Mouse (Mus musculus) hindbrain, embryonic 16.5 days (tissue): ENCODE results near the gene Hip1. TPM values are rescaled to one million over a fixed set of nuclear protein-coding genes. Genes with fewer than 3 reads are reported as not detected.

Experiments
- ATAC-seq: fragments of 200-750 bp; cut with Nextera tagmentation; 2 replicates; pipeline ENCODE4 v1.8.0; 2017; ENCODE audit warnings: moderate TSS enrichment, moderate library complexity
- H3K27ac ChIP-seq: fragments of 300-500 bp; sonication (generic); 2 replicates; pipeline ENCODE4 v1.5.1; 2014; ENCODE audit warnings: low read depth, mild to moderate bottlenecking, control low read depth, low read length, moderate library complexity
- H3K27me3 ChIP-seq: fragments of 300-500 bp; sonication (generic); replicated peaks from 2 replicates; pipeline ENCODE4 v1.6.1; 2014; ENCODE audit warnings: low read length; ENCODE audit not compliant: control insufficient read depth, insufficient read depth
- H3K36me3 ChIP-seq: fragments of 300-500 bp; sonication (generic); 2 replicates; pipeline ENCODE4 v1.6.1; 2014; ENCODE audit warnings: mild to moderate bottlenecking, low read length, moderate library complexity, mixed read lengths; ENCODE audit not compliant: control insufficient read depth, insufficient read depth
- H3K4me1 ChIP-seq: fragments of 300-500 bp; sonication (generic); 2 replicates; pipeline ENCODE4 v1.6.1; 2014; ENCODE audit warnings: low read depth, low read length; ENCODE audit not compliant: control insufficient read depth, insufficient read depth
- H3K4me2 ChIP-seq: fragments of 300-500 bp; sonication (generic); 2 replicates; pipeline ENCODE4 v1.6.1; 2014; ENCODE audit warnings: mild to moderate bottlenecking, low read length, control low read depth, moderate library complexity
- H3K4me3 ChIP-seq: fragments of 300-500 bp; sonication (generic); 2 replicates; pipeline ENCODE4 v1.5.1; 2014; ENCODE audit warnings: mild to moderate bottlenecking, low read length, control low read depth, moderate library complexity
- H3K9ac ChIP-seq: fragments of 300-500 bp; sonication (generic); 2 replicates; pipeline ENCODE4 v1.6.1; 2014; ENCODE audit warnings: low read depth, mild to moderate bottlenecking, control low read depth, low read length, moderate library complexity
- H3K9me3 ChIP-seq: fragments of 300-500 bp; sonication (generic); 2 replicates; pipeline ENCODE4 v1.6.1; 2014; ENCODE audit warnings: mild to moderate bottlenecking, low read length, moderate library complexity; ENCODE audit not compliant: control insufficient read depth
- WGBS: fragments of 180-500 bp; shearing (Covaris S2); extraction: QIAGEN DNeasy Blood & Tissue Kit; methylation state at CpG from one replicate; pipeline ENCODE4 v1.1.7; 2014; 5-methylcytosine and 5-hydroxymethylcytosine counted together
- polyA plus RNA-seq: library from polyadenylated mRNA; unstranded; fragments of >200 nt; fragmentation: Nextera tagmentation; extraction: Ambion mirVana; gene quantifications from 2 replicates; pipeline ENCODE4 v1.2.1, GENCODE M21; 2015

The Hip1 gene
- 35.3 and 44.6 TPM in 2 replicates for polyA plus RNA-seq

DNA sequence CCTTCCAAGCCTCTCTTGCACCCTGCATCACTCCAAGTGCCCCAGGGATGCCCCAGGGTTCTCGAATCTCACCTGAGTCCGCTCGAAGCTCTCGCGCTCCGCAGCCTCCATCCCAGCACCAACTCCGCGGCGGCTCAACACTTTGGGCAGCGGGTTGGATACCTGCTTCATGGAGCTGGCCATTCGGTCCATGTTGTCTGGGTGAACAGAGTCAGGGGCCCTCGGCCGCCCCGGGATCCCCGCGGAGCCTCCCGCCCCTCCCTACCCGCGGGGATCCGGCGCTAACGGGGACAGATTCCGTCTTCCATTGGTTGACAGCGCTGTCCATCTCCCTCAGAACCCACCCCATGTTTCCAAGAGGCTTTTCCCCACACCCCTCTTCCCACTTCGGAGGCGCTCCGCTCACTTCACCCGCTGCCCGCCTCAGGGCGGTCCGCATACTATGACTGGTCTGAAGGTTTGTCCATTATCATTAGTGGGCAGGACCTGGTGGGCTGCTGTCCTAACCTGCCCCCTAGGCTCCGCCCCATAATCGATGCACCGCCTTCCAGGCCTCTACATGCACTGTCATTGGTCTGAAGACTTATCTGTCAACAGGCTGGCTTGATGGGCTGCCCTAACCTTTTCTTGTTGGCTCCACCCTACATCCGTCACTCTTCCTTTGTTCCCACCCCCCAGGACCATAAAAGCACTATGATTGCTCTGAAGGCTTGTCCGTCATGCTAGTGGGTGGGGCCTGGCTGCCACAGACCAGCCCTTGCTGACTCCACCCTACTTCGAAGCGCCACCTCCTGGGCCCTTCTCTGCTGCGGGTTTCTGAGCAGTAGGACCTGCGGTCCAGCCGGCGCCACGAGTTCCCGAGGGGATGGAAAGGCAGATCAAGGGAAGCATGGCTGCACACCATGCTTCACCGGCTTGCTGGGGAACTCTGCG lies at the start of gene Hip1:
Gene Hip1 (minus strand): TSS at position 256 of the 933 bp plus-strand sequence.
- H3K4me3 ChIP-seq: peak within 1 kb of the TSS; percentile 78
- peak; percentile 99 for ATAC-seq
- no peaks in the 10 kb centered on the region for H3K36me3 ChIP-seq
- H3K4me1 ChIP-seq: peaks cover 10% of the 10 kb centered on the region
- peak within 1 kb of the TSS; percentile 84 for H3K9ac ChIP-seq
- no peaks in the 10 kb centered on the region for H3K27me3 ChIP-seq
- no peaks in the 10 kb centered on the region for H3K9me3 ChIP-seq
- H3K27ac ChIP-seq: peak within 1 kb of the TSS; percentile 73
- H3K4me2 ChIP-seq: peak within 1 kb of the TSS; percentile 94
- WGBS: under 1% methylated on average over 45 of the region's 46 CpGs

DNA sequence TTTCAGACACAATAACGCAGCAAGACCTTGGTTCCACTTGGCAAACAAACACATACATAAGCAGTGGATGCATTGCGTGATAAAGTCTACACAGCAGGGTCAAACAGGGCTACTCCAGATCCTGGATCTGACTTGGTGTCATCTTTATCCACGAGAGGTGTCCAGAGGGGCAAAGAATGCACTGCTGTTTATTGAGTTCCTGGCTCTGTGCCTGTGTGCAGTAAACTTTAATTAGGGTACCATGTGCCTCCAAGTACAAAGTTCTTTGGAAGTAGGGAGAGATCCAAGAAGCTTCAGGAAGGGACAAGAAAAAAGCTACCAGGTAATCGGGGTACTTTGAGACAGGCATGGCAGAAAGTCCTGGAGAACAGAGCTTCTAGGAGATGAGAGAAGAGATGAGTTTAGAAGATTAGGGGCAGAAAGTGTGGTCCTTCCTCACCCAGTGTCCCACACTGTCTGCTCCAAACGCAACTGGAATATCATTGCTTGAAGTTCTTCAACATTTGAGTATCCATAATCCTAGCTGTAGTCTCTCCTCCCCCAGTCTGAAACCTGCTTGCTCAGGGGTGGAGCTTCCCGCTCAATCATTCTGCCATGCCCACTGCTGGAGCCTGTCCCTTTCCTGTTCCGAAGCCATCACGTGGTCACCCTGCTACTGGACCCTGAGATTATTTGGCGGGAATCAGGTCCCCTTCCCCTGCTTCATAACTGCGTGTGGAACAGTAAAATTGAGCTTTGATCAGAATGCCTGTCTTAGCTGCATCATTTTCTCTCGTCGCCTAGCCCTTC lies 45.3 kb upstream of the Hip1 start:
- WGBS: 84% methylated on average over 12 of the region's 12 CpGs
- Histone ChIP-seq H3K9ac (no peak overlapping the region), H3K27me3 (no peaks in the 10 kb centered on the region), H3K4me3 (no peak overlapping the region), H3K9me3 (peaks cover 2% of the 10 kb centered on the region; the same call in 1 of the 2 replicates), H3K27ac (no peak overlapping the region), H3K36me3 (no peaks in the 10 kb centered on the region), H3K4me2 (no peak overlapping the region), H3K4me1 (no peaks in the 10 kb centered on the region)
- no peak for ATAC-seq

DNA sequence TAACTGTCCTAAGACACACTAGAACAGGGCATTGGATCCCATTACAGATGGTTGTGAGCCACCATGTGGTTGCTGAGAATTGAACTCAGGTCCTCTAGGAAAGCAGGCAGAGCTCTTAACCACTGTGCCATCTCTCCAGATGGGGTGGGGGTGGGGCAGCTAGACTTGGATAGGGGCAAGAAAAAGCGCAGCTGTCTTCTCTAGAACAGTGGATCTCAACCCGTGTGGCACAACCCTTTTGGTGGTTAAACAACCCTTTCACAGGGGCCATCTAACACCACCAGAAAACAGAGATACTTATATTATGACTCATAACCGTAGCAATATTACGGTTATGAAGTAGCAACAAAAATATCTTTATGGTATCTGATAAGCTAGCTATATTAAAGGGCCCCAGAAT lies 42.8 kb upstream of the Hip1 start:
- Histone ChIP-seq H3K4me2 (no peak overlapping the region), H3K27me3 (no peaks in the 10 kb centered on the region), H3K36me3 (no peaks in the 10 kb centered on the region), H3K9me3 (peaks cover 2% of the 10 kb centered on the region; the same call in 1 of the 2 replicates), H3K4me3 (no peak overlapping the region), H3K9ac (no peak overlapping the region), H3K27ac (no peak overlapping the region), H3K4me1 (no peaks in the 10 kb centered on the region)
- WGBS: 90% methylated on average over 4 of the region's 4 CpGs
- no peak for ATAC-seq

DNA sequence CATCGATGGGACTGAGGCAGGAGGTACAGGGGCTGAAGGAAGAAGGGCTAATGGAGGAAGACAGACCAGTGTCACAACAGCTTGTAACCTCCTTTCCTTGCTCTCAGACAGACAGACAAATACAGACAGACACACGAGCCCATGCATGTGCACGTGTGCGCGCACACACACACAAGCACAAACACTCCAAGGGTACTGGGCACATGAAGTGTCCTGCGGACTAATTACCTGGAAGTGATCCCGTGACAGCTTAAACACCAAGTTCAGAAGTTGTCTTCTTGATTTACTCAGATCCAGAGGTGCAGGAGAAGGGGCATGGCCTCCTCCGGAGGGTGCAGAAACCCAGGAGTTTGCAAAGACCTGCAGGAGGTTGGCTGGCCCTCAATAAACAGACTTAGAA lies 40.8 kb upstream of the Hip1 start:
- no peaks in the 10 kb centered on the region for H3K27me3 ChIP-seq
- no peaks in the 10 kb centered on the region for H3K9me3 ChIP-seq
- no peak overlapping the region for H3K27ac ChIP-seq
- no peak overlapping the region for H3K4me3 ChIP-seq
- ATAC-seq: no peak
- no peak overlapping the region for H3K4me2 ChIP-seq
- no peak overlapping the region for H3K9ac ChIP-seq
- H3K36me3 ChIP-seq: no peaks in the 10 kb centered on the region
- 95% methylated on average over 8 of the region's 8 CpGs for WGBS
- no peaks in the 10 kb centered on the region for H3K4me1 ChIP-seq

DNA sequence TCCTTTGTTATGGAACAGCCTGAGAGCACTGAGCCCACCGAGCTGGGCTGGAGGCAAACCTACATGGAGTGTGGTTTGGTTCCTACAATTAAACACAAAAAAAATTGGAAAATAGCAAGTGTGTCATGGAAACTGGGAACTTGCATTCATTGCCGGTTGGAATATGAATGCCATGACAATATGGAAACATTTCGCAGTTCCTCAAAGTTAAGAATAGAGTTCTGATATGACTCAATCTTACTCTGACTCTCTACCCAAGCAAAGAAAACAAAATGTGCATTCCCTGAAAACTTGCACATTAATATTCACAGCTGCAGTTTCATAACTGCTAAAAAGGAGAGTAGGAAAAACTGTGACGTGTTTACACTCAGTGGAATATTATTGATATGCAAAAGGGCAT lies 37.4 kb upstream of the Hip1 start:
- Histone ChIP-seq H3K27me3 (no peaks in the 10 kb centered on the region), H3K9ac (no peak overlapping the region), H3K36me3 (no peaks in the 10 kb centered on the region), H3K4me1 (no peaks in the 10 kb centered on the region), H3K9me3 (no peaks in the 10 kb centered on the region), H3K4me2 (no peak overlapping the region), H3K4me3 (no peak overlapping the region), H3K27ac (no peak overlapping the region)
- 86% methylated on average over 4 of the region's 4 CpGs for WGBS
- ATAC-seq: no peak

DNA sequence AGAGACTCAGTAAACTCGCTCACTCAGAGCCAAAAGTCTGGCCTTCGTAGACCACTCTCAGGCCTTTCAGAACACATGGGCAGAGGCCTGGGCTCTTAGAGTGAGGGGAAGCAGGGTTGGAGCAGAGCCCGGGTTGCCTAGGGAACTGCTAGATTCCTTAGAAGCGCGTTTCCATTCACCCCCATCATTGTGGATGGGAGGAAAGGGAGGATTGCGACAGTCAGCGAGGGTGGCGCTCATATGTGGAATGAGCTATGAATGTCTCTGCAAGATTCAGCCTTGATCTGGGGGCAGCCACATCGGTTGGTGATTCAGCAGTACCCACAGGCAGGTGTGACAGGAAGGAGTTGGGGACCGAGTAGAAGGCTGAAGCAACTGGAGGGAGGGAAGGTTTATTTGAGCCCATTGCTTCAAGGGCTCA lies 34.4 kb upstream of the Hip1 start:
- no peaks in the 10 kb centered on the region for H3K4me1 ChIP-seq
- ATAC-seq: peak; percentile 52; the same call in 1 of the 2 replicates
- no peaks in the 10 kb centered on the region for H3K36me3 ChIP-seq
- H3K27me3 ChIP-seq: no peaks in the 10 kb centered on the region
- H3K9me3 ChIP-seq: no peaks in the 10 kb centered on the region
- H3K4me3 ChIP-seq: no peak overlapping the region
- no peak overlapping the region for H3K4me2 ChIP-seq
- no peak overlapping the region for H3K9ac ChIP-seq
- 66% methylated on average over 10 of the region's 10 CpGs for WGBS
- H3K27ac ChIP-seq: no peak overlapping the region; the same call in 1 of the 2 replicates

DNA sequence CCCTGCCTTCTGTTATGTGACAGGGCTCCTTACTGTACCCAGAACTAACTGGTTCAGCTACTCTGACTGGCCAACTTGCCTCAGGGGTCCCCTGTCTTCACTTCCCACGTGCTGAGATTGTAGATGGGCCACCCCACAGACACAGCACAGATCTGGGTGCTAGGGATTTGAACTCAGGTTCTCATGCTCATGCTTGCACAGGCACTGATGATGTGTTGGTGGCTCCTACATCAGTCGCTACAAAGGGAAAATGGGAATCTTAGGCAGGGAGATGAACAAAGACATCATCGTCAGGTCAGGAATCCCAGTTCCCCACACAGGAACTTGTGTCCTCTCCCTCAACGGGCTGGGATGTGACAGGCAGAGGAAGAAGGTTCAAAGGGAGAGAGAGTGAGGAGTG lies 31.1 kb upstream of the Hip1 start:
- Histone ChIP-seq H3K27ac (no peak overlapping the region), H3K36me3 (no peaks in the 10 kb centered on the region), H3K9me3 (no peaks in the 10 kb centered on the region), H3K4me3 (no peak overlapping the region), H3K4me1 (no peaks in the 10 kb centered on the region), H3K9ac (no peak overlapping the region), H3K27me3 (no peaks in the 10 kb centered on the region), H3K4me2 (no peak overlapping the region)
- no peak for ATAC-seq
- WGBS: 70% methylated on average over 4 of the region's 4 CpGs

DNA sequence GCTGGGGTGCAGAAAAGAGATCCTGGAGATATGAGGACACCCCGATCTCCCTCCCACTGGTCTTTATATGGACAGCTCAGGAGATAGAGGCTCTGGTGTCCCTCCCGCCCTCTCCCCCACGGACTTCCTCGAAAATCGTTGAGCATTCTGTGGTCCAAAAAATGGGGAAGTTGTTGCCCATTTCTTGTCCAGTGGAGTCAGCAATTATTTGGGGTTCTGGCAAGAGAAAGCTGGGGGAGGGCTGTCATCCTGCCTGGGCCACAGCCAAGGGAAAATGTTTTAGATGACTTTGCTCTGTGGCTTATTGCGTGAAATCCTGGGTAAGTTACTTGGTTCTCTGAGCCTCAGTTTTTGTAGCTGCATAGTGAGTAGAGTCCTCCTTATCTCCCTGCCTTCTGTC lies 28.1 kb upstream of the Hip1 start, which contains the start of gene Ccl24:
Gene Ccl24 (minus strand): TSS at position 44 of the 400 bp plus-strand sequence.
- 91% methylated on average over 6 of the region's 6 CpGs for WGBS
- ATAC-seq: no peak
- Histone ChIP-seq H3K9me3 (no peaks in the 10 kb centered on the region), H3K4me3 (no peak within 1 kb of the TSS), H3K4me2 (no peak within 1 kb of the TSS), H3K27me3 (no peaks in the 10 kb centered on the region), H3K9ac (no peak within 1 kb of the TSS), H3K27ac (no peak within 1 kb of the TSS), H3K36me3 (no peaks in the 10 kb centered on the region), H3K4me1 (no peaks in the 10 kb centered on the region)

DNA sequence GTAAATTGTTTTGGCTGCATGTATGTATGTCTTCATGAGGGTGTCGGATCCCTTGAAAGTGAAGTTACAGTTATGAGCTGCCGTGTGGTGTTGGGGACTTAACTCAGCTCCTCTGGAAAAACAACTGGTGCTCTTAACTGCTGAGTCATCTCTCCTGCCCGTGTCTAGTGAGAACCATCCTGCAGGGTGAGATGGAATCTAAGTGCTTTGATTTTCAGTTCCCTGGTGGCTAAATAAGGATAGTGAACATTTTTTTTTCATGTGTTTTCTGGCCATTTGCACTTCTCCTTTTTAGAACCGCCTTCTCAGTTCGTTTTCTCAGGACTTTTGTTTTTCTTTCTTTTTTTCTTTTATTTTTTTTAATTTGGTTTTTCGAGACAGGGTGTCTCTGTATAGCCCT lies 23.8 kb upstream of the Hip1 start:
- ATAC-seq: no peak
- Histone ChIP-seq H3K4me1 (no peaks in the 10 kb centered on the region), H3K27me3 (no peaks in the 10 kb centered on the region), H3K4me2 (no peak overlapping the region), H3K9ac (no peak overlapping the region), H3K27ac (no peak overlapping the region), H3K36me3 (no peaks in the 10 kb centered on the region), H3K4me3 (no peak overlapping the region), H3K9me3 (no peaks in the 10 kb centered on the region)
- WGBS: 62% methylated on average over 6 of the region's 6 CpGs
